Comparison of ENCODE assay signal across 14 mouse cellular contexts in genomic region chr10:105292961-105293360, GRCm38 (mm10).
DNase-seq lines count a peak whose midpoint lies in the region.
"Had no signal": no experiment of that assay in that cellular context is flagged by ENCODE, and none has a peak within 500 bp of the region (broad histone marks: within the 10 kb centered on the region; RNA-seq: fewer than 3 reads in every experiment).

No protein-coding gene starts in this region.

- peak; percentile 25 to 38 for DNase-seq in frontal cortex, postnatal 36 days (ENCODE audit: low spot score in 2 of 2)
- no peak for DNase-seq in frontal cortex, postnatal 14 days (ENCODE audit: low spot score in 2 of 2)
- peak; percentile 28 for DNase-seq in right cerebral cortex, adult 18-20 months
- no peak for DNase-seq in right cerebral cortex, adult 2 months (ENCODE audit: low spot score in 2 of 2)
- DNase-seq in urinary bladder, postnatal 36 days (ENCODE audit: low spot score in 2 of 2) = no peak
- DNase-seq: adrenal gland, adult 2 months; adrenal gland, postnatal 10 days; adrenal gland, postnatal 25 days; cerebellum, adult 11-12 months; cerebellum, adult 2 months; cerebellum, adult 9-10 months; cerebellum, postnatal 10 days; cerebellum, postnatal 25 days; forebrain, postnatal 0 days had no signal

Comparison
In these comparisons a context has a peak if more than half of its experiments do, and no peak if none do; other contexts are left out.
1. DNase-seq: peak in frontal cortex, postnatal 36 days (2 of 2) and right cerebral cortex, adult 18-20 months (single experiment); none in frontal cortex, postnatal 14 days (0 of 2), right cerebral cortex, adult 2 months (0 of 2) and urinary bladder, postnatal 36 days (0 of 2).